Mouse (Mus musculus) forebrain, embryonic 11.5 days (tissue): ENCODE measurements around the gene Ndufa13. TPM values are rescaled to one million over a fixed set of nuclear protein-coding genes. Genes with fewer than 3 reads are reported as not detected.

ENCODE experiments used
- ATAC-seq: fragments of 200-750 bp; cut with Nextera tagmentation; replicated peaks from 2 replicates; pipeline ENCODE4 v1.8.0; 2017; ENCODE audit warnings: moderate TSS enrichment; ENCODE audit not compliant: low FRiP score
- DNase-seq: peaks from one replicate; pipeline ENCODE4 v3.0.0-alpha.2; 2017; ENCODE audit warnings: low spot score
- H3K27ac ChIP-seq: fragments of 300-500 bp; sonication (generic); 2 replicates; pipeline ENCODE4 v1.5.1; 2014; ENCODE audit warnings: low read depth, low read length
- H3K27me3 ChIP-seq: fragments of 300-500 bp; sonication (generic); 2 replicates; pipeline ENCODE4 v1.6.1; 2014; ENCODE audit warnings: mild to moderate bottlenecking, low read length, mixed read lengths; ENCODE audit not compliant: control insufficient read depth, insufficient read depth
- H3K36me3 ChIP-seq: fragments of 300-500 bp; sonication (generic); 2 replicates; pipeline ENCODE4 v1.6.1; 2014; ENCODE audit warnings: mild to moderate bottlenecking, low read length, moderate library complexity, mixed read lengths; ENCODE audit not compliant: control insufficient read depth, insufficient read depth
- H3K4me1 ChIP-seq: fragments of 300-500 bp; sonication (generic); replicated peaks from 2 replicates; pipeline ENCODE4 v1.6.1; 2014; ENCODE audit warnings: low read length, mixed read lengths; ENCODE audit not compliant: control insufficient read depth, insufficient read depth
- H3K4me2 ChIP-seq: fragments of 300-500 bp; sonication (generic); 2 replicates; pipeline ENCODE4 v1.6.1; 2014; ENCODE audit warnings: low read depth, mild to moderate bottlenecking, low read length, moderate library complexity, mixed read lengths; ENCODE audit not compliant: severe bottlenecking
- H3K4me3 ChIP-seq: fragments of 300-500 bp; sonication (generic); 2 replicates; pipeline ENCODE4 v1.5.1; 2014; ENCODE audit warnings: low read depth, low read length
- H3K9ac ChIP-seq: fragments of 300-500 bp; sonication (generic); 2 replicates; pipeline ENCODE4 v1.6.1; 2014; ENCODE audit warnings: low read length
- H3K9me3 ChIP-seq: fragments of 300-500 bp; sonication (generic); 2 replicates; pipeline ENCODE4 v1.6.1; 2016; ENCODE audit warnings: low read length, mixed read lengths; ENCODE audit not compliant: control insufficient read depth
- WGBS: fragments of 180-500 bp; shearing (Covaris S2); extraction: QIAGEN DNeasy Blood & Tissue Kit; methylation state at CpG from one replicate; pipeline ENCODE4 v1.1.7; 2014; 5-methylcytosine and 5-hydroxymethylcytosine counted together
- polyA plus RNA-seq: library from polyadenylated mRNA; unstranded; fragments of >200 nt; fragmentation: Nextera tagmentation; extraction: Ambion mirVana; gene quantifications from 2 replicates; pipeline ENCODE4 v1.2.1, GENCODE M21; 2014

Ndufa13 gene
- polyA plus RNA-seq, 1 experiment from 2014 or later = 153 TPM

GRCm38 (mm10) chr8:69915748-69916147, 13.4 kb upstream of the Ndufa13 start:
- Histone ChIP-seq H3K36me3 (peaks cover 12% of the 10 kb centered on the region; the same call in 1 of the 2 replicates), H3K4me2 (no peak overlapping the region), H3K27me3 (no peaks in the 10 kb centered on the region), H3K4me1 (no peaks in the 10 kb centered on the region; the same call in 1 of the 2 replicates), H3K9me3 (no peaks in the 10 kb centered on the region), H3K27ac (no peak overlapping the region), H3K9ac (no peak overlapping the region), H3K4me3 (no peak overlapping the region)
- ATAC-seq (no peak), DNase-seq (no peak)
- 45% methylated on average over 5 of the region's 5 CpGs for WGBS

DNA sequence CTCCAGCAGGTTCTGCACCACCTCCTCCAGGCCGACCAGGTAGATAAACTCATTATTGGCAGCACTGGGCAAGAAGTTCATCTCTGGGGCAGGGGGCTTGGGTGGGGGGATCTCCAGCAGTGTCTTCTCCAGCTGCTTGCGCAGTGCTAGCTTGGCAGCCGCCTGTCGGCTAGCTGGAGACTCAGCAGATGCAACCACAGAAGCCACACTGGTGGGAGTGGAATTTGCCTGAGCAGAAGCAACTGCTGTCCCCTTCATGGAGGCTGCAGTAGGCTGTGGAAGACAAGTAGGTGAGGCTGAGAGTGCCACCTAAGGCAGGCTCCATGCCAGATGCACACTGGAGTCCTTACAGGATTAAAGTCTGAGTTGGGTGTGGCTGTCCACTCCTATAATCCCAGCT, 12.2 kb upstream of the Ndufa13 start:
- H3K4me2 ChIP-seq = no peak overlapping the region
- no peaks in the 10 kb centered on the region for H3K4me1 ChIP-seq
- peaks cover 14% of the 10 kb centered on the region; the same call in 1 of the 2 replicates for H3K36me3 ChIP-seq
- H3K9ac ChIP-seq = no peak overlapping the region
- H3K27ac ChIP-seq = no peak overlapping the region
- H3K4me3 ChIP-seq = no peak overlapping the region
- no peak for DNase-seq
- no peak for ATAC-seq
- no peaks in the 10 kb centered on the region for H3K27me3 ChIP-seq
- H3K9me3 ChIP-seq = no peaks in the 10 kb centered on the region
- 87% methylated on average over 4 of the region's 4 CpGs for WGBS

DNA sequence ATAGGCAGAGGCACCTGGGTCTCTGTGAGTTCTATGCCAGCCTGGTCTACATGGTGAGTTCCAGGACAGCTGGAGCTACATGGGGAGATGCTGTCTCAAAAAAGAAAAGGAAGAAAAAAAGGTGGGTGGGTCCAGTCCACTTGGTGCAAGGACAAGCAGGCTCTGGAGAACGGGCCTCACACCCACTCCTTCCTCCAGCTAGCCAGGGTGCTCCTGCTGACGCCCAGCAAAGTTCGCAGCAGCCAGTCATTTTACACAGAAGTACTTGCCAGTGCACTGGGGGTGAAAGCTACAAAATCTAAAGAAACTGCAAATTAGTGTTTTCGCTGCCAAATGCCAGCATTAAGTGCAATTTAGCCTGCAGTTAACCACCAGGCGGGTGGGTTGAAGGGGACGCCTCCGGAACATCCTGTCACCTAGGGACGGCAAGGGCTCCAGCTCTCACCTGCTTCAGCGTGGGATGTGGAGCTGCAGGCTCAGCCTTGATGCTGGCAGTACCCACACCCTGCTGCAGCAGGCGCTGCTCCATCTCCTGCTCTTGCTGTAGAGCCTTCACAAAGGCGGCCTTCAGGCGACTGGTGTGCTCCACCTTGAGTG, 10.2 kb upstream of the Ndufa13 start:
- Histone ChIP-seq H3K9me3 (no peaks in the 10 kb centered on the region), H3K4me2 (no peak overlapping the region), H3K27ac (no peak overlapping the region), H3K4me1 (no peaks in the 10 kb centered on the region), H3K27me3 (no peaks in the 10 kb centered on the region), H3K36me3 (peaks cover 17% of the 10 kb centered on the region; the same call in 1 of the 2 replicates), H3K4me3 (no peak overlapping the region), H3K9ac (no peak overlapping the region)
- WGBS = 91% methylated on average over 12 of the region's 12 CpGs
- DNase-seq (no peak), ATAC-seq (no peak)

GRCm38 (mm10) chr8:69911917-69912316, 9.6 kb upstream of the Ndufa13 start:
- Histone ChIP-seq H3K4me1 (no peaks in the 10 kb centered on the region), H3K27ac (no peak overlapping the region), H3K9me3 (no peaks in the 10 kb centered on the region), H3K27me3 (no peaks in the 10 kb centered on the region), H3K4me3 (no peak overlapping the region), H3K36me3 (peaks cover 17% of the 10 kb centered on the region; the same call in 1 of the 2 replicates), H3K9ac (no peak overlapping the region), H3K4me2 (no peak overlapping the region)
- DNase-seq (no peak), ATAC-seq (no peak)
- 91% methylated on average over 13 of the region's 13 CpGs for WGBS

DNA sequence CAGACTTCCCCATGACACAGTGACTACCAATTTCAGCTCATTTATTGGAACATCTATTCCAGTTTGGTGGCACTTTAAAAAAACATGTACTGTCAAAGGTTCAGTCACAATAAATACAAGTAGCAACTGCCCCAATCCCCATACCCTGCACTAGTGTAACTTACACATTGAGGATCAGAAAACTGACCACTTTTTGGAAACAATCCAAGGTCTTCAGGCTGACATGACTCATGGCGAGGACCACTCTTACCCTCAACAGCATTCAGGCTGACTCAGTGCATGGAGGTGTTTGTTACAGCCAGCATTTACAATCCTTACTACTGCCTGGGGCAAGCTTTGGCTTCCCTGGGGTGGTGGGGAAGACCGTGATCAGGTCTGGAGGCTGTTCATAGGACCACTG, 4.7 kb upstream of the Ndufa13 start:
- Histone ChIP-seq H3K36me3 (peaks cover 7% of the 10 kb centered on the region; the same call in 1 of the 2 replicates), H3K4me2 (no peak overlapping the region)

GRCm38 (mm10) chr8:69906260-69906659, 3.9 kb upstream of the Ndufa13 start:
- DNase-seq (no peak), ATAC-seq (no peak)
- peaks cover 7% of the 10 kb centered on the region; the same call in 1 of the 2 replicates for H3K36me3 ChIP-seq
- peaks cover 9% of the 10 kb centered on the region; the same call in 1 of the 2 replicates for H3K4me1 ChIP-seq
- H3K4me2 ChIP-seq = no peak overlapping the region
- H3K27ac ChIP-seq = no peak overlapping the region
- 93% methylated on average over 2 of the region's 2 CpGs for WGBS
- no peak overlapping the region for H3K4me3 ChIP-seq
- no peaks in the 10 kb centered on the region for H3K27me3 ChIP-seq
- H3K9ac ChIP-seq = no peak overlapping the region
- H3K9me3 ChIP-seq = no peaks in the 10 kb centered on the region

More for the DNA sequence above, 4.7 kb upstream of the Ndufa13 start:
- H3K4me1 ChIP-seq = peaks cover 6% of the 10 kb centered on the region; the same call in 1 of the 2 replicates
- no peaks in the 10 kb centered on the region for H3K27me3 ChIP-seq
- DNase-seq (no peak), ATAC-seq (no peak)
- 85% methylated on average over 2 of the region's 2 CpGs for WGBS
- no peak overlapping the region for H3K27ac ChIP-seq
- no peak overlapping the region for H3K4me3 ChIP-seq
- no peak overlapping the region for H3K9ac ChIP-seq
- H3K9me3 ChIP-seq = no peaks in the 10 kb centered on the region

DNA sequence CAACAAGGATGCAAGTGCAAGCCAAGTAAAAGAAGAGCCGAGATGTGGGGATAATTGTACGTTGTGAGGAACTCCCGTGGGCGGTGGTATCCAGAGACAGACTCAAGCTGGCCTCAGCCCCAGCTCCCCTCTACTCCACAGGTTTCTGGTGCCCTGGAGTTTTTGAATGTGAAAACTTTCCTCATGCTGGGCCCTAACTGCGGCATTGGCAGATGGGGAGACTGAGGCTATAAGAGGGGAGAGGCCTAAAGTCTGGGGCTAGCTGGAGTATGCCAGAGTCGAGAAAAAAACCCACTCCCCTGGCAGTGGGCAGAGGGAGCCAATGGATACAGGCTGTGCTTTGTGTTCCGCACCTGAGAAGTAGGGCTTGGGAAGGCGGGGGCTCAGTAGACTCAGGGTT, 1.7 kb upstream of the Ndufa13 start:
- Histone ChIP-seq H3K4me3 (no peak overlapping the region), H3K4me1 (peaks cover 13% of the 10 kb centered on the region; the same call in 1 of the 2 replicates), H3K27me3 (no peaks in the 10 kb centered on the region), H3K27ac (no peak overlapping the region), H3K9me3 (no peaks in the 10 kb centered on the region), H3K36me3 (no peaks in the 10 kb centered on the region; the same call in 1 of the 2 replicates), H3K9ac (no peak overlapping the region), H3K4me2 (no peak overlapping the region; the same call in 1 of the 2 replicates)
- ATAC-seq (no peak), DNase-seq (no peak)
- 75% methylated on average over 8 of the region's 8 CpGs for WGBS

DNA sequence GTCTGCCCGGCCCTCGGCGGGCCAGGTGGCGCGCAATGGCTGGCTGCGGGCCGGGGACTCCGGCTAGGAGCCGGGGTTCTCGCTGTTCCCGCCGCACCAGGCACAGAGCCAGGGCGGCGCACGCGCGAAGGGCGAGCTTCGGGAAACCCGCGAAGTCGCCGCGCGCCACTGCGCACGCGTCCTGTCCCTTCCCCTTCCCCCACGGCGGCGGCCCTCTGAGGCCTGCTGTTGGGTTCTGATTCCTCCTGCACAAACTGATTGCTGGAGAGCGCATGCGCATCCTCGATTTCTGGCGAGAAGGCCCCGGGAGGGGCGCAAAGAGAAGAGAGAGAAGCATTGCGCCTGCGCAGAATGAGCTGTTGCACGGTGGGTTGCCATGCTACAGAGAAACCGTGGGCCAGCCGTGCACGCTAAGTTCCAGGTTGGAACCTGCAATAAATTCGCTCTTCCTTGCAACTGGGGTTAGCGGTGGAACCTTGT, 745 bp upstream of the Ndufa13 start:
- peak; percentile 89 for ATAC-seq
- no peaks in the 10 kb centered on the region for H3K9me3 ChIP-seq
- H3K4me1 ChIP-seq = peaks cover 13% of the 10 kb centered on the region; the same call in 1 of the 2 replicates
- H3K27ac ChIP-seq = peak overlapping the region; percentile 80
- H3K36me3 ChIP-seq = no peaks in the 10 kb centered on the region
- H3K4me2 ChIP-seq = peak overlapping the region; percentile 93
- H3K4me3 ChIP-seq = peak overlapping the region; percentile 73
- WGBS = under 1% methylated on average over 45 of the region's 45 CpGs
- no peaks in the 10 kb centered on the region for H3K27me3 ChIP-seq
- DNase-seq = peak; percentile 100
- H3K9ac ChIP-seq = peak overlapping the region; percentile 85
